Mouse (Mus musculus) lung, postnatal 0 days (tissue): ENCODE measurements around the gene Clps.
"Not testable (repeated sequence)": the region's sequence is repeated elsewhere in the genome, so short reads cannot be mapped to it uniquely, and the experiment has no call there.

Experiments used
- CTCF ChIP-seq: IDR thresholded peaks from 2 replicates; pipeline ENCODE4 v1.5.1; 2016; ENCODE audit warnings: antibody characterized with exemption, mild to moderate bottlenecking
- EP300 ChIP-seq: IDR thresholded peaks from 2 replicates; pipeline ENCODE4 v1.6.1; 2016; ENCODE audit warnings: antibody characterized with exemption, mild to moderate bottlenecking, control low read depth

DNA sequence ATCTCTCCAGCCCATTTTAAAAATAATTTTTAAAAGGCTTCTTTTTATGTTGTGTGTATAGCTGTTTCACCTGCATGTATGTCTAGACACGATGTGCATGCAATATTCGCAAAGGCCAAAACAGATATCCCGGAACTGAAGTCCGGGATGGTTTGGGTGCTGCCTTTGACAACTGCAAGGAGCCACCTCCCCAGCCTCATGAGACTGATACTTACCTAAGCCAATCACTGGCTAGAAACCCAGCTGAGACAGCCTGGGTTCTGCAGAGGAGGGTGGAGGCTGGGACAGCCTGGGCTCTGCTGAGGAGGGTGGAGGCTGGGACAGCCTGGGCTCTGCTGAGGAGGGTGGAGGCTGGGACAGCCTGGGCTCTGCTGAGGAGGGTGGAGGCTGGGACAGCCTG is 6.5 kb downstream of the Clps start:
- not testable (repeated sequence) for TF ChIP-seq CTCF, EP300
